Mouse (Mus musculus) urinary bladder, adult 2 months (tissue): ENCODE results near the gene Rab14. TPM values are rescaled to one million over a fixed set of nuclear protein-coding genes. Genes with fewer than 3 reads are reported as not detected.

Source experiments
- DNase-seq: peaks from one replicate; pipeline ENCODE4 v3.0.0; 2022; ENCODE audit warnings: low spot score
- polyA plus RNA-seq: library from polyadenylated mRNA; depleted of rRNA; stranded (reverse); fragments of >200 nt; gene quantifications from 2 replicates; pipeline ENCODE4 v1.2.3, GENCODE M21; 2012

Rab14 gene
- polyA plus RNA-seq, 1 experiment, result 145 TPM

DNA sequence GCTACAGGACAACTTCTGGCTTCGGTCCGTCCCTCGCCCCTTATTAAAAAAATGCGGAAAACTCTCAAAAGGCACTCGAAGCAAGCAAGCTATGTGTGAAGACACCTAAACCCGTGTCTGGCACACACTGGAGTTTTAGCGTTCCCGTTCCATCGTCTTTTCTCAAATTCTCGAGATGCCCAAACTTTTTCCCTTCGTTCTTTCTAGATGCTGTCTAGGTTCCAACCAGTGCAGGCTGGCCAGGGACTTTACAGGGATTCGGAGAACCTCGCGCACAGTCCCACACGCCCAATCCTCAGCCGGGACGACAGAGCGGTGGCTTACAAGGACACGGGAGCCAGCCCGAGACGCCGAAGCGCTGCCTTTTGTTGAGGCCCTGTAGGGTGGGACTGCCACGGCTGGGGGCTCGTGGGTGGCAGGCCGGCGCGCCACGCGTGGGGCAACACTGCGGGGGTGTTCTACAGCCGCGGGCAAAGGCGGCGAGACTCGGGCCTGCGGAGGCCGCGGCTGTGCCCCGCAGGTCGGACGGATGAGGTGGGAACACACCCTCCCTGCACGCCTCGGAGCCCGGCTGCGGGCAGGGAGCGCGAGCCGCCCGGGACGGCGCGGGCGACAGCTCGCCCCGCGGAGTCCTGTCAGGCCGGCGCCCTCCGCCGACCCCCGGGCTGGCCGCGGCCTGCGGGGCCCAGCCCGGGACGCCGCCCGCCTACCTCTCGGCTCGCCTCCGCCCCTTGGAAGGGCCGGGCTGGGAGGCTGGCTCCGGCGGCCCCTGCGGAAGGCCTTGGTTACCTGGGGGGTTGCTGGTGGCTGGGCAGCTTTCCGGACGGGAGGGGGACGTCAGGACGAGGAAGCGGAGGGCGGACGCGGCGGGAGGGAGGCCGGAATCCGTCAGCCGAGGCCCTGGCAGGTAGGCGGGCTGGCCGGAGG lies 686 bp downstream of the Rab14 start:
- DNase-seq, result peak; percentile 62

- no peak for DNase-seq
Observed at GRCm38 (mm10) chr2:35199541-35199940, 1.4 kb downstream of the Rab14 start.

- DNase-seq, result no peak
Observed at GRCm38 (mm10) chr2:35195626-35196544, 5.0 kb downstream of the Rab14 start.

GRCm38 (mm10) chr2:35193976-35194375 lies 6.9 kb downstream of the Rab14 start:
- no peak for DNase-seq

GRCm38 (mm10) chr2:35188929-35189328 lies 12.0 kb downstream of the Rab14 start:
- no peak for DNase-seq

DNA sequence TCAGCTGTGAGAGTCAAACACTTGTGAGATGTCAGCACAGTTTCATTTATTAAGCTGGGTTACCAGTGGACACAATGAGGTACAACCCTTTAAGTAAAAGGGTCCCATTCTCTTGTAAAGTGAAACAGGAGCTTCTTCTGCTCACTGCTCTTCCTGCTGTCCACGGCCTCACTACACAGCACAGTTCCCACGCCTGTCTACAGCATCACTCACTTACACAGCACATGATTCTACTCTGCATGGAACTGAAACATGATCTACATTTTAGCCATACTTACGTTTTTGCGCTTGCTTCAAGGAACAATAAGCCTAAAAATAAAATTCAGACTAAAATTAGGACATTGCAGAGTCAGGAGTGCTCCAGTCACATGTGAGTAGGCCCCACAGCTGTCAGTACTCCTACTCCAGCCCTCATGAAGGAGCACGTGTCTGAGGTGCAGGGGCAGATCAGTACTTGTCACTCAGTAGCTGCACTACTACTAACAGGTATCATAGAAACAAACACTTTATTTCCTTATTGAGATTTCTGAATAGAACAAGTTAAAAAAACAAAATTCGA lies 17.7 kb downstream of the Rab14 start:
- DNase-seq, result no peak

DNA sequence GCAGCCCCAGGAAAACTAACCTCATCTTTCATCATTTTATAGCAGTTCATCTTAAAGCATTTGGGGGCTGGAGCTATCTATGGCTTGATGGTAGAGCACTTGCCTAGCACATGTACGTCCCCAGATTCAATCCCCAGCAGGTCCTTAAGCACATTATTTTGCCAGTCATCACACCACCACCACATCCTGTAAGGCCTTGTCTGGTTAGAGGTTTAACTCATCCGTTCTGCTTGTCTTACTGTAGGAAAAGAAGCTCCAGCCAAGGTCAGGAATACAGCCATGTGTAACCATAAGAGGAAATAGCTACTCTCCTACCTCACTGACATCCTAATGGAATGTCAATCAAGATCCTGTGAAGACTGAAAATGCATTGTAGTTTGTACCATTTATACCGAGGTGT lies 22.8 kb downstream of the Rab14 start:
- DNase-seq, result no peak

DNA sequence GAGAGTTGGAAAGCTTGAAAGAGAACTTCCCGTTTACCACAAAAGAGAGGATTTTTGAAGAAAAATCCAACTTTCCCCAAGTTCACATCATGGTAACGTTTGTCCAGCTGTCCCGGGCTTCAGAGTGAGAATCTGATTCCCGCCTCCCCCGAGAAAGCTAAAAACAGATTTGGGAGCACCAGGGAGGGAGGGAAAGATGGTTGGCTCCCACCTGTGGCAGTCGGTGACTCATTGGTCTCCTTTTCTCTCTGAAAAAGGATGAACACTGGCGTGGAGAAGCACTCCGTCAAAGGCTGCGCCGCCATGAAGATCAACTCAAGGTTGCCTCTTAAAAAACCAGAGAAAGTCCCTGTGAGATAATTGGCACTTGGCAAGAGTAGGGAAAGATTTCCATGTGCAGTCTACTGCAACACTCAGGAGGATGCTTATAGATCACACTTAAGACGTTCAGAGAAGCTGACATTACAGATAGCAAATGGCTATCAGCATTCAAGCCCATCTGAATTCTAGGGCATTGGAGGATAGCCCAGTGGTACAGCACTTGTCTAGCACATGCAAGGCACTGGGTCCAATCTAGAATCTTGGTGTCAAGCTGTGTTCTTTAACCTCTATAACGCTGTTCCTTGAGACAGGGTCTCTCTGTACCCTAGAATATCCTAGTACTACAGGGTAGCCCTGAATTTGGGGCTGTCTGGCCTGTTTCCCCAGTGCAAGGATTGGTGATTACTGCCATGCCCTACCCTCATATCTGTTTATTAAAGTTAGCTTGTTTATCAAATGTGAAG lies 25.4 kb downstream of the Rab14 start:
- no peak for DNase-seq

GRCm38 (mm10) chr2:35174100-35174499 lies 26.8 kb downstream of the Rab14 start:
- no peak for DNase-seq

DNA sequence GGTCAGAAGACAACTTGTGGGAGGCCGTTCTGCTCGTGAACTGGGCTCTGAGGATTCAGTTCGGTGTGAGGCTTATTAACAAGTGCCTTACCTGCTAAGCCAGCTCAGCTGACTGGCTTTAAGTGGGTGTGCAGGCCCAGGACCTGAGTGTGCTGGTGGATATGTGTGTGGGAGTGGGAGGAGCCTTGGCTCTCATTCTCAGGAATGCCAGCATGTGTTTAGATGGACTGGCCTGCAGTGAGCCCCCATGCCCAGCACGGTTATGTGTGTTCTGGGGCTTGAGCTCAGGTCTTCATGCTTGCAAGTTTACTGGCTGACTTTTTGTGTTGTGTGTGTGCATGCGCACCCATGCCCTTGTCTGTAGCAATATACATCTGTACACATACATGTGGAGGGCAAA lies 27.3 kb downstream of the Rab14 start:
- DNase-seq, result no peak

DNA sequence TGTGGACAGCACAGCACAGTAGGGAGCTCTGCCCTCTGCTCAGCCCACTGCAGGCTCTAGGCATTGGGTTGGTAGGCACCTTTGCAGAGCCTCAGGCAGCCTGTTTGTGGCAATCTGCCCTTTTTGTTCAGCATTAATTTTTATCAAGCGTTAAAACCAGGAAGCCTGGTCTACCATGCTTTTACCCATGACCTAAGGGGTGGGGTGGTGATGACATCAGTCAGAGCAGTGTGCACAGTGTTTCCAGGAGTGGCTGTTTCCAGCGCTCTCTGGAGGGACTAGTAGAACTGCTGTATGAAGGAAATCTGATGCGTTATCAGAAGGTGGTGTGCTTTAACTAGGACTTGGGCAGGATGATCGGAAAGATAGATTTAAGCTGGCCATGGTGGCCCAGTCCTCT lies 28.7 kb downstream of the Rab14 start:
- no peak for DNase-seq

DNA sequence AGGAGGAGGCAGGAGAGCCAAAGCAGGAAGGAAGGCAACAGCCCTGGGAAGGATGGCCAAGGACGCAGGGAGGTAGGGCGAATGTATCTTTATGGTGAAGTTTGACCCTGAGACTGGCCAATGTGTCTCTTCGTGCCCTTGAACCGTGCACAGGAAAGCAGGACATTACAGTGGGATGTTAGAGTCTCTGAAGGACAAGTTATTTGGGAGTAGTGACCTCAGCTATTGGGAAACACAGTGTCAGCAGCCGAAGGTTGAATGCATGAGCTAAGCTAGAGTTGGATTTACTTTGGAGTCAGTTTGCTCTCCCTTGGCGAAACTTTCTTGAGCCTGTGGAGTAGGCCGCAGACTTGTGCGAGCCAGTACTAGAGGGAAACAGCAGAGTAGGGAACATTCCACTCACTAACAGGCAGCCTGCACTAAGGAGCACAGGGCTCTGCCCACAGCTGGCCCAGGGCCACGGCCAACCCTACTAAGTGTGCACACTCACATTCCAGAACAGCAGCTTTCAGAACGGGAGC lies 29.5 kb downstream of the Rab14 start:
- DNase-seq, result no peak

DNA sequence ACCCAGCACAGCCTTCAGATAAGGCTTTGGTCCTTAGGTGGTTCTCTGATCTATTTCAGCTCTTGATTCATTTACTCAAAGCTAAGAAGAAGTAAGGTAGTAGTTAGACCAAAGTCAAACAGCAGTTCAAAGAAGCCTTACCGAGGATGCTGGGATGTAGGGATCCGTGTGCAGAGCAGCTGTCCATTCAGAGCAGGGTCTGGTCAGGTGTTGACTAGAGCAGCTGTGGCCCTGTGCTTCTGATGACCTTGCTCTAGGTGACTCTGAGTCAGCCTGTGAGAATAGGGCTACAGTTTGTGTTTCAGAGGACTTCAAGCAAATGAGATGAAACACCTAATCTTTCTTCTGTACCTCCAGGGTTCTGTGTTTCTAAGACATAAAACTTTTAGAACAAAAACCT lies 31.5 kb downstream of the Rab14 start:
- no peak for DNase-seq

- DNase-seq, result no peak
Observed at GRCm38 (mm10) chr2:35166816-35167215, 34.1 kb downstream of the Rab14 start.

GRCm38 (mm10) chr2:35165416-35165815 lies 35.5 kb downstream of the Rab14 start:
- no peak for DNase-seq

GRCm38 (mm10) chr2:35163396-35163795 lies 37.5 kb downstream of the Rab14 start:
- no peak for DNase-seq

DNA sequence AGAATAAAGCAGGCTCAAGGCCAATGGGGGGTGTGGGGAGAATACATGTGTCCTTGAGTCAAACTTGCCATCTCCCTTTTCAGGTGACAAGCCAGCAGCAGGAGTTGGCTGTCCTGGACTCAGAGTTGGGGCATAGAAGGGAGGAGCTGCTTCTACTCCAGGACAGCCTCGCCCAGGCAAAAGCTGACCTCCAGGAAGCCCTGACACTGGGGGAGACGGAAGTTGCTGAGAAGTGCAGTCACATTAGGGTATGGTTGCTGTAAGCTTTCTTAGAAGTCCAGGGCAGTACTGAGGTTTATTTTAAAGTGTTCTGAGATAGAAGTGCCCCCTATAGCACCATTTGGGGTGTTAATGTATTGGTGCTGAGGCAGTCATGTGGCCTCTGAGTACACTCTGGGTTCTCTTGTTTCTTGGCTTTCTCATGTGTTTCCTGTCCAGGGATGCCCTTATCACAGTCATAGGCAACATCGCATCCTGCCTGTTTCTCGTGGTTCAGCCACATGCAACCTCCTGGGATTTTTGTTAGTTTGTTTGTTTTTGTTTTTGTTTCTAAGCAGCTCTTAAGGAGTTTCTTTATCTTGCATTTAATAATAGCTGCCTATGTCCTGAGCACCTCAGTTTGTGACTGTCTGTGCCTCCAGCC lies 39.0 kb downstream of the Rab14 start:
- DNase-seq, result no peak

DNA sequence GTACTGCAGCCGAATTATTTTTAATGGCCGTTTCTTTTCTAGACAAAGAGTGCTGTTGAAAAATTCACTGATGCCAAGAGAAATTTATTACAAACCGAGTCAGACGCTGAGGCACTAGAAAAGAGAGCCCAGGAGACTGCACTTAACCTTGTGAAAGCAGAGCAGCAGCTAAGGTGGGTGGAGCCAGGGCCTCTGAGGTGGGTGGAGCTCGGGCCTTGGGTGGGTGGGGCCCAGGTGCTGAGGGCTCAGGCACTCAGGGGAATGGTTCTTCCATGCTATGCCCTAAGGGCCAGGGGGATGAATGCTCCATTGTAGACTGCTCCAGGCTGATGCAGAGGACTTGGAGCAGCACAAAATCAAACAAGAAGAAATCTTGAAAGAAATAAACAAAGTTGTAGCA lies 40.7 kb downstream of the Rab14 start:
- DNase-seq, result no peak

DNA sequence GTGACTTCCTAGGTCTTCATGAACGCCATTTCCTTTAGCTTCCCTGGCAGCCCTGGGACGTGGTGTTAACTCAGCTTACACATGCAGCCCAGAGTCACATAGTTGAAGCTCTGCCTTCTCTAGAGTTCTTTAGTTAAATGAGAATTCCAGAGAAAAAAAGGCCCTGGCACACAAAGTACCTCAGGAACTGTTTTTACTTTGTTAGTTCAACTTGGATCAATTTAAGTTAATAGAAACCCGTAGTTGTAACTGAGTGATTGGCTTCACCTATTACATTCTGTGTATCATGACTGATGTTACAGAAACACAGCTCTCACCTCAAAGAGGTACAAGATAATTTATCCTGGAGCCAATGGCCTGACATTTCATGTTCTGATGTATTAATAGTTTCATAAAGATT lies 42.6 kb downstream of the Rab14 start:
- DNase-seq, result no peak

- DNase-seq, result no peak
Observed at GRCm38 (mm10) chr2:35157836-35158235, 43.1 kb downstream of the Rab14 start.

DNA sequence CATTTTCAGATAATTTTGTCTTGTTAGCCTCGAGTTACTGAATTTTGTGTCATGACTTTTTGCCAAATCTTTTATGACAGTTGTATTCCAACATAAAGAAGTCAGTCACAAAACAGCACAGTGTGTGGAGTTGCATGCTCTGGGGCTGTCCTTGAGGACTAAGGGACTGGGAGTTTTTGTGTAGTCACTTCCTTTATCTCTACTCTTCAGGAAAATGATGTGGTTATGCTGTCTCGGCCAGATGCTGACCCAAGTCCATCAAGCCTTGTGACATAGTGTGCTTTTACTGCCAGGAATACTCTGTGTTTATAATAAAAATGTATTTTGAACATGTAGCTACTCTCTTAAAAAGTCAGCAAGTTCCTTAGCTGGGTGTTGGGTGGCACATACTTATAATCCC lies 43.9 kb downstream of the Rab14 start:
- DNase-seq, result no peak
